Mouse (Mus musculus): ENCODE data around the gene Myh3.

- no peak for TF ChIP-seq EP300 (IDR thresholded peaks at IDR 0.05)
- no peak for TF ChIP-seq CTCF (IDR thresholded peaks at IDR 0.05)
Observed at GRCm38 (mm10) chr11:67086467-67087164, 8.5 kb downstream of the Myh3 start.
